Mouse (Mus musculus) lung, adult 2 months (tissue): ENCODE measurements around the gene Cyp2c65. TPM values are rescaled to one million over a fixed set of nuclear protein-coding genes. Genes with fewer than 3 reads are reported as not detected.
"Not testable (repeated sequence)": the region's sequence is repeated elsewhere in the genome, so short reads cannot be mapped to it uniquely, and the experiment has no call there.

Source experiments
- DNase-seq: peaks from one replicate; pipeline ENCODE4 v3.0.0; 2022
- H3K4me1 ChIP-seq: fragments of 200-500 bp; 2 replicates; pipeline ENCODE4 v1.6.1; 2011; ENCODE audit warnings: low read length; ENCODE audit not compliant: control insufficient read depth, insufficient read depth
- H3K4me3 ChIP-seq: fragments of 200-500 bp; replicated peaks from 2 replicates; pipeline ENCODE3; 2011; ENCODE audit warnings: low read depth, mild to moderate bottlenecking, control low read depth, low read length; ENCODE audit errors: extremely low read depth
- CTCF ChIP-seq: fragments of 200-500 bp; IDR thresholded peaks from 2 replicates; pipeline ENCODE4 v1.5.1; 2011; ENCODE audit warnings: mild to moderate bottlenecking, low read length, control low read depth; ENCODE audit not compliant: insufficient read depth
- POLR2A ChIP-seq: fragments of 200-500 bp; IDR thresholded peaks from 2 replicates; pipeline ENCODE4 v1.6.1; 2011; ENCODE audit warnings: low read depth, mild to moderate bottlenecking, control low read depth, low read length, borderline replicate concordance; ENCODE audit errors: extremely low read depth
- WGBS: fragments of 180-500 bp; shearing (Covaris S2); methylation state at CpG from one replicate; pipeline ENCODE4 v1.1.7; 2018; 5-methylcytosine and 5-hydroxymethylcytosine counted together
- polyA plus RNA-seq: library from polyadenylated mRNA; depleted of rRNA; stranded (reverse); fragments of >200 nt; gene quantifications from 2 replicates; pipeline ENCODE4 v1.2.3, GENCODE M21; 2012; rRNA removed

The Cyp2c65 gene
- polyA plus RNA-seq: 0.18 and 0.45 TPM in 2 replicates

- WGBS: 62% methylated on average over 2 of the region's 2 CpGs
- no peak for DNase-seq
- TF ChIP-seq CTCF (no peak), POLR2A (no peak)
- Histone ChIP-seq H3K4me3 (no peak within 1 kb of the TSS), H3K4me1 (no peaks in the 10 kb centered on the region)
Measured at GRCm38 (mm10) chr19:39060719-39061118, at the start of gene Cyp2c65. Cyp2c65 (plus strand) TSS chr19:39061015.

GRCm38 (mm10) chr19:39057928-39058327 lies 2.9 kb upstream of the Cyp2c65 start:
- H3K4me3 ChIP-seq: no peak overlapping the region
- TF ChIP-seq CTCF: no peak
- TF ChIP-seq POLR2A: no peak
- H3K4me1 ChIP-seq: no peaks in the 10 kb centered on the region
- DNase-seq: no peak
- WGBS: 90% methylated on average over 1 of the region's 1 CpGs

GRCm38 (mm10) chr19:39098779-39099178 lies 38.0 kb downstream of the Cyp2c65 start:
- H3K4me1 ChIP-seq, DNase-seq, H3K4me3 ChIP-seq: not testable (repeated sequence)
- WGBS: 59% methylated on average over 2 of the region's 2 CpGs

- no peak for DNase-seq
- WGBS: 67% methylated on average over 1 of the region's 1 CpGs
- Histone ChIP-seq H3K4me1 (no peaks in the 10 kb centered on the region), H3K4me3 (no peak within 1 kb of the TSS)
- TF ChIP-seq CTCF (no peak), POLR2A (no peak)
Measured at GRCm38 (mm10) chr19:39113644-39114043, 52.8 kb downstream of the Cyp2c65 start, which contains the start of gene Cyp2c66. Cyp2c66 (plus strand) TSS chr19:39113898.

Other genes starting within 250 kb of the Cyp2c65 start
- 1.9 and 2.7 TPM in 2 replicates for gene Noc3l, start 241.8 kb upstream of the Cyp2c65 start, polyA plus RNA-seq
- gene Tbc1d12, start 224.4 kb upstream of the Cyp2c65 start, polyA plus RNA-seq: 3.5 and 4.9 TPM in 2 replicates
- gene Hells, start 130.1 kb upstream of the Cyp2c65 start, polyA plus RNA-seq: 0.12 and 0.44 TPM in 2 replicates
- gene Cyp2c55, start 54.0 kb upstream of the Cyp2c65 start, polyA plus RNA-seq: 0.08 and 1.9 TPM in 2 replicates
- gene Cyp2c66, start 52.9 kb downstream of the Cyp2c65 start, polyA plus RNA-seq: 0.07 TPM in 1 of 2 replicates, not detected in the other
- gene Cyp2c29, start 208.4 kb downstream of the Cyp2c65 start, polyA plus RNA-seq: 0.14 and 0.41 TPM in 2 replicates